Mouse (Mus musculus): ENCODE measurements around the gene Mief1.

DNA sequence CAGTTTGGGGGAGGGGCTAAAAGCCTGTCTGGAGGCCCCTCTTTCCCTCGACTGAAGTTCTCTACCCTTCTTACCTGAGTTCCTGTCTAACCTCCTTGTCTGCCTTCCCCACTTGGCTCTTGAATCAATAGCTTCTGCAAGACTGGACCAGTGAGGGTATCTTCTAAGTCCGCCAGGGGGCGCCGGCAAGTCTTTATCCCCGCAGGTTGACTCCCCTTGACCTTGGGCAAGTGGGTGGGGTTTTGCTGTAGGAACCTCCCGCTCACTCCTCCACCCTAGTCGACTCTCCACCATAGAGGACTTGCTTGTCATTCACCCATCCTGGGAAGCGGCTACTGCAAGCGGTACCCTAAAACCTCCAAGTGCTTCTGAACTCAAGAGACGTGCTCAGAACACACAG lies 55.6 kb downstream of the Mief1 start:
- no peak for TF ChIP-seq TAL1 (IDR thresholded peaks at IDR 0.05; ENCODE audit: low read length)
- no peak for TF ChIP-seq GATA1 (IDR thresholded peaks at IDR 0.05; ENCODE audit: low read length)

Data from erythroblast, embryonic 14.5 days (primary cell).